Mouse (Mus musculus) bone marrow, adult 2 months (tissue): ENCODE data around the gene Cdk2ap1.
"Not testable (repeated sequence)": the region's sequence is repeated elsewhere in the genome, so short reads cannot be mapped to it uniquely, and the experiment has no call there.

Experiments
- CTCF ChIP-seq: fragments of 200-500 bp; IDR thresholded peaks from 2 replicates; pipeline ENCODE4 v1.5.1; 2011; ENCODE audit warnings: low read length, control low read depth; ENCODE audit not compliant: control insufficient read depth, insufficient read depth
- POLR2A ChIP-seq: fragments of 200-500 bp; IDR thresholded peaks from 2 replicates; pipeline ENCODE4 v1.6.1; 2011; ENCODE audit warnings: low read depth, mild to moderate bottlenecking, control low read depth, low read length, borderline replicate concordance; ENCODE audit not compliant: control insufficient read depth

DNA sequence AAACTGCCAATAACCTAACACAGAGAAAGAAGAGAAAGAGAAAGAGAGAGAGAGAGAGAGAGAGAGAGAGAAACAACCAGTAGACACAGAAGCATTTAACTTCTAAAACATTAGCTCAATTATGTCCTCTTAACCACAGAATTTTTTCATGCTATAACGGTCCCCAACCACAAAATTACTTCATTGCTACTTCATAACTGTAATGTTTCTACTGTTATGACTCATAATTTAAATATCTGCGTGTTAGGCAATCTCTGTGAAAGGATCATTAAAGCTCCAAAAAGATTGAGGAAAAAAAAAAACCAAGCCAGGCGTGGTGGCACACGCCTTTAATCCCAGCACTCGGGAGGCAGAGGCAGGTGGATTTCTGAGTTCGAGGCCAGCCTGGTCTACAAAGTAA lies 60.0 kb downstream of the Cdk2ap1 start:
- TF ChIP-seq CTCF, POLR2A: not testable (repeated sequence)
